Mouse (Mus musculus) liver, adult 2 months (tissue): ENCODE measurements around the gene Gatb. TPM values are rescaled to one million over a fixed set of nuclear protein-coding genes. Genes with fewer than 3 reads are reported as not detected.

Source experiments
- DNase-seq: peaks from one replicate; pipeline ENCODE4 v3.0.0-alpha.2; 2011; ENCODE audit warnings: low read depth, low spot score; ENCODE audit errors: extremely low read depth
- H3K27ac ChIP-seq: fragments of 200-500 bp; replicated peaks from 2 replicates; pipeline ENCODE4 v1.5.1; 2012; ENCODE audit warnings: low read depth, mild to moderate bottlenecking, control low read depth, inconsistent platforms, low read length; ENCODE audit not compliant: insufficient read depth
- H3K27me3 ChIP-seq: fragments of 200-500 bp; 2 replicates; pipeline ENCODE4 v1.6.1; 2012; ENCODE audit warnings: mild to moderate bottlenecking, moderate library complexity, low read length, inconsistent platforms; ENCODE audit not compliant: control insufficient read depth, insufficient read depth
- H3K36me3 ChIP-seq: fragments of 200-500 bp; 2 replicates; pipeline ENCODE4 v1.6.1; 2012; ENCODE audit warnings: low read length, inconsistent platforms; ENCODE audit not compliant: control insufficient read depth, insufficient read depth
- H3K4me1 ChIP-seq: fragments of 200-500 bp; 2 replicates; pipeline ENCODE4 v1.6.1; 2011; ENCODE audit warnings: low read length; ENCODE audit not compliant: control insufficient read depth, insufficient read depth
- H3K4me3 ChIP-seq: fragments of 200-500 bp; 2 replicates; pipeline ENCODE4 v1.5.1; 2011; ENCODE audit warnings: low read depth, mild to moderate bottlenecking, control low read depth, low read length, moderate library complexity; ENCODE audit not compliant: insufficient read depth
- H3K79me2 ChIP-seq: fragments of 200-500 bp; 2 replicates; pipeline ENCODE4 v1.6.1; 2012; ENCODE audit warnings: inconsistent platforms, mild to moderate bottlenecking, low read length, moderate library complexity; ENCODE audit not compliant: control insufficient read depth, insufficient read depth
- H3K9ac ChIP-seq: fragments of 200-500 bp; 2 replicates; pipeline ENCODE4 v1.6.1; 2012; ENCODE audit warnings: low read depth, mild to moderate bottlenecking, control low read depth, inconsistent platforms, low read length
- CTCF ChIP-seq: fragments of 200-500 bp; IDR thresholded peaks from 2 replicates; pipeline ENCODE4 v1.5.1; 2011; ENCODE audit warnings: low read depth, low read length, control low read depth
- POLR2A ChIP-seq: fragments of 200-500 bp; IDR thresholded peaks from 2 replicates; pipeline ENCODE4 v1.6.1; 2011; ENCODE audit warnings: low read length, control low read depth; ENCODE audit not compliant: insufficient read depth; ENCODE audit errors: extremely low read depth
- WGBS: fragments of 180-500 bp; shearing (Covaris S2); methylation state at CpG from one replicate; pipeline ENCODE4 v1.1.7; 2018; 5-methylcytosine and 5-hydroxymethylcytosine counted together
- polyA plus RNA-seq: library from polyadenylated mRNA; depleted of rRNA; stranded (reverse); fragments of >200 nt; gene quantifications from 2 replicates; pipeline ENCODE4 v1.2.3, GENCODE M21; 2012
- total RNA-seq: library from RNA; depleted of rRNA; stranded (reverse); fragments of >200 nt; gene quantifications from 2 replicates; pipeline ENCODE4 v1.2.3, GENCODE M21; 2014

Gatb gene
- total and polyA plus RNA-seq, 2 experiments, result 17.1 to 39.5 TPM

DNA sequence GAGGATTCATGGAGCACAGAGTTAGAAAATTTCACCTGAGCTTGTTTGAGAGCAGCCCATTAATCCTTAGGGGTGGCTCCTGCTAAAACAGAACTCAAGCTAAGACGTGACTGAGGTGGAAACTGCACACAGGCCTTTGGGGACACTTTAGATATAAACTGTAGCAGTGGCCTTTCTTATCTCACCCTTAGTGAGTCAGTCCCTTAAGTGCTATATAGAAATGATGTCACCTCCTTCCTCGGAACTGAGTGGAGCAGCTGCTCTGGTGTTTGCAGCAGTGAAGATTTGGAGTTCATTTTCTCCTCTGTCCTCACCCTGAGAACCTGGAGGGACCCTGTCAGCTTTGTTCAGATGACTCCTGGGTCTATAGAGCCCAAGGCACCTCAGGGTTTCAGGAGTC lies 14.8 kb downstream of the Gatb start:
- WGBS, result 77% methylated on average over 2 of the region's 2 CpGs
- H3K27ac ChIP-seq, result no peak overlapping the region

DNA sequence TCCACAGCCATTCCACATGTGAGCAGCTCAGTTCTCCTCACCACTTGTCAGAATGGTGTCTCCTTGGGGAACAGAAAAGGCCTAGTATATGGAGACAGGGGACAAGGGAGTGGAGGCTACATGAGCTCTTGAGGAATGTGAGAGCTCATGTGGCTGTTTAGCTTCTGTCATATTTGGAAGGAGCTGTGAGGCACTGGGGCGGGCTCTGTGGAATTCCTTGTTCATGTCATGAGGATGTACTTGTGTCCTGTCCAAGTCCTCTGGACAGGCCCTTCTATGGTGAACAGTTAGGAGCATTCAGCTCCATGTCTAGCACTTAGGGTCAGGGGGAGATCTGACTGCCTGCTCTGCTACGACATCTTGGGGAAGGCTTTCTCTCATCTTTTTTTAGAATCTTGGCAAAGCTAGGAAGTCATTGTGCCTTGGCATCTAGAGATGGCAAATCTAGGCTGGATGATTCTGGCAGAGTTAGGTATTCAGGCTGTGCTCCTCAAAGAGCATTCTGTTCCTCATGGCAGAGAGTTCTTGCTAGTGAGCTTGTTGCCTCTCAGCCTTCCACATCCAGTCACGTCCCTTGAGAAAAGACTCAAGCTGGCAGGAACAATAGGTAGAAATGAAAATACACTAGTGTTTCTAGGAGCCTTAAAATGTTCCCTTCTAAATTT lies 16.3 kb downstream of the Gatb start:
- Histone ChIP-seq H3K4me3 (no peak overlapping the region), H3K36me3 (peaks cover 2% of the 10 kb centered on the region; the same call in 1 of the 2 replicates), H3K4me1 (no peaks in the 10 kb centered on the region), H3K79me2 (no peaks in the 10 kb centered on the region; the same call in 1 of the 2 replicates), H3K27ac (no peak overlapping the region), H3K9ac (no peak overlapping the region), H3K27me3 (no peaks in the 10 kb centered on the region)
- no peak for TF ChIP-seq CTCF
- TF ChIP-seq POLR2A, result no peak
- DNase-seq, result no peak
- 90% methylated on average over 3 of the region's 3 CpGs for WGBS

More for the DNA sequence above, 14.8 kb downstream of the Gatb start:
- no peaks in the 10 kb centered on the region for H3K4me1 ChIP-seq
- H3K9ac ChIP-seq, result no peak overlapping the region
- TF ChIP-seq POLR2A (no peak), CTCF (no peak)
- peaks cover 2% of the 10 kb centered on the region; the same call in 1 of the 2 replicates for H3K36me3 ChIP-seq
- H3K27me3 ChIP-seq, result no peaks in the 10 kb centered on the region
- no peak for DNase-seq
- H3K79me2 ChIP-seq, result no peaks in the 10 kb centered on the region; the same call in 1 of the 2 replicates
- no peak overlapping the region for H3K4me3 ChIP-seq

DNA sequence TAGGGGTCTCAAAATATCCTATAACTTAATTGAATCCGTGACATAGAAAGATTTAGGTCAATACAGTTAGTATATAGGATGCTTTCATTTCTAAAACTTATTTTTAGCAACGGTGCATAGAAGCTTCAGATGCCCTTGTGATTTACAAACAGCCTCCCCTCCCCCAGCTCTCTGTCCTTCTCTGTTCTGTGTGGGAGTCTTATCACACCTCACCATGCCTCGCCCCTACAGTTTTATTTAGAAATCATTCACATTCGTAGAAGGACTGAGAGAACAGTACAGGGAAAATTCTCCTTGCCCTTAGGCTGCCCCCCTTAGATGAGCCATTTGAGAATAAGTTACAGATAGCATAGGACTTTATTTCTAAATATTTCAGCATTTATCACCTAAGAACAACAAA lies 18.1 kb downstream of the Gatb start:
- no peaks in the 10 kb centered on the region for H3K4me1 ChIP-seq
- no peak for DNase-seq
- 78% methylated on average over 4 of the region's 4 CpGs for WGBS

DNA sequence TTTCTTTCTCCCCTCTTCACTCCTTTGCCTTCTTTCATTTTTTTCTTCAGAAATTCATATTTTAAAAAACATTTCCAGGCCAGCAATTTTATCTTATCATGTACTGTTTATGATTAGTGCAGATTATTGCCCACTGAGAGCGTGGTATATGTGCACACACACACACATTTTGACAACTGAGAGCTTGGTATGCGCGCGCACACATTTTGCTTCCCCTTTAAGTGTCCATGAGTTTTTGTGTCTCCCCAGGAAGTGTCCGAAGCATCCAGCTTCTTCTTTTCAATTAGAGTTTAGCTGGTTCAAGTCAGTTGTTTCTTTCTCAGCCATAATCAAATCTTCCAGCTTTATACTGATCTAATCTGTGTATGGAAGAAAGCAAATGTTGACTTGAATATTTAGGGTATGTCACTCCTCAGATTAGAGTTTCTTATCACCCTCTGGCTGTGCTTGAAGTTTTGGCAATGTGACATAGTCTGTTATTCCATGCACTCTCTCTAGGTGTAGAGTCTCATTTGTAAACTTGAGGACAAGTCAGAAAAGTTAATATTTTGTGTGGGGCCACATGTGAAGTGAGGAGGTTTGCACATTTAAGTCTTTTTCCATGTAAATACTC lies 18.8 kb downstream of the Gatb start:
- DNase-seq, result no peak
- Histone ChIP-seq H3K36me3 (peaks cover 2% of the 10 kb centered on the region; the same call in 1 of the 2 replicates), H3K79me2 (no peaks in the 10 kb centered on the region), H3K4me1 (no peaks in the 10 kb centered on the region), H3K27ac (no peak overlapping the region), H3K9ac (no peak overlapping the region), H3K4me3 (no peak overlapping the region), H3K27me3 (no peaks in the 10 kb centered on the region)
- 84% methylated on average over 5 of the region's 5 CpGs for WGBS
- TF ChIP-seq POLR2A (no peak), CTCF (no peak)

More for the DNA sequence above, 18.1 kb downstream of the Gatb start:
- no peak overlapping the region for H3K4me3 ChIP-seq
- no peak for TF ChIP-seq POLR2A
- TF ChIP-seq CTCF, result no peak
- H3K36me3 ChIP-seq, result peaks cover 2% of the 10 kb centered on the region; the same call in 1 of the 2 replicates
- H3K27ac ChIP-seq, result no peak overlapping the region
- no peaks in the 10 kb centered on the region for H3K27me3 ChIP-seq
- no peaks in the 10 kb centered on the region for H3K79me2 ChIP-seq
- no peak overlapping the region for H3K9ac ChIP-seq

DNA sequence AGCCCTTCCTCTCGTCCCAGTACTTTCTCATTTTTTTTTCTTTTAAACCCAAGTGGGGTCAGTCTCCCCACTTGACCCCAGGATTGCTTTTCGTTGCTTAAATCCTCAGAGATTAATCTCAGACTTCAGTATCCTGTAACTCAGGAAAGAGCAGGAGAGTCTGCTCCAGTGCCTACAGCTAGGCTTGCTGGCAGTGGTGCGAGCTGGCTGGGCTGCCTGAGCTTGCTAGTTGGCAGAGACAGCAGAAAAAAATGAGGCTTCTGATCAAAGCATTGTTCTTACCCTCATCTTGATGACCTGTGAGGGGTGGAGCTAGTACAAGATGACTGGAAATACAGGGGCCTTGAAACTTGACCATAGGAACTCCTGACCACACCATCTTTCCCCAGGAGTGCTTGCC lies 20.5 kb downstream of the Gatb start:
- TF ChIP-seq POLR2A (no peak), CTCF (no peak)
- no peaks in the 10 kb centered on the region for H3K27me3 ChIP-seq
- no peak overlapping the region for H3K4me3 ChIP-seq
- WGBS, result 81% methylated on average over 3 of the region's 3 CpGs
- DNase-seq, result no peak
- H3K4me1 ChIP-seq, result no peaks in the 10 kb centered on the region
- no peak overlapping the region for H3K9ac ChIP-seq
- peaks cover 2% of the 10 kb centered on the region; the same call in 1 of the 2 replicates for H3K36me3 ChIP-seq
- H3K79me2 ChIP-seq, result no peaks in the 10 kb centered on the region
- H3K27ac ChIP-seq, result no peak overlapping the region

DNA sequence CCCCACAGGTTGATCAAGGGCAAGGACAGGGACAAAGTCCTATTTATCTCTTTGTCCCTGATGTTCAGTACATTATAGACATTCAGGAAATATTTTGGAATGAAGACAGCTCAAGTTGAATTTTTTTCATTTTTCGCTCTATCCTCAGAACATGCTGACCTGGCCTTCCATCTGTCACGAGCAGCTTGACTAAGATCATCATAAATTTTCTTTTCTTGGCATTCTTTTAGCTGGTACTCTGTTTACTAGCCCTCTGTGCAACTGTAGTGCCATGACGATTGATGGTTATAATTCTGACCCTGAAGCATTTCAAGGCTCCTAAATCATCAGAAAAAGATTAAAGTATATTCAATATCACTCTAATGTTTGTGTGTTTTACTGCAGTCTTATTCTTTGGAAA lies 25.6 kb downstream of the Gatb start:
- no peak for DNase-seq
- no peak for TF ChIP-seq CTCF
- TF ChIP-seq POLR2A, result no peak
- H3K27me3 ChIP-seq, result no peaks in the 10 kb centered on the region
- peaks cover 4% of the 10 kb centered on the region; the same call in 1 of the 2 replicates for H3K36me3 ChIP-seq
- H3K4me1 ChIP-seq, result no peaks in the 10 kb centered on the region
- no peak overlapping the region for H3K4me3 ChIP-seq
- 90% methylated on average over 3 of the region's 3 CpGs for WGBS
- H3K9ac ChIP-seq, result no peak overlapping the region
- no peaks in the 10 kb centered on the region for H3K79me2 ChIP-seq
- H3K27ac ChIP-seq, result no peak overlapping the region
